Mouse (Mus musculus) midbrain, embryonic 14.5 days (tissue): ENCODE data around the gene Azin2. TPM values are rescaled to one million over a fixed set of nuclear protein-coding genes. Genes with fewer than 3 reads are reported as not detected.
A peak's percentile ranks its signal among the peaks of the same experiment; 100 is the strongest.

Source experiments
- ATAC-seq: fragments of 200-750 bp; cut with Nextera tagmentation; 2 replicates; pipeline ENCODE4 v1.8.0; 2017; ENCODE audit warnings: moderate number of reproducible peaks, moderate library complexity; ENCODE audit not compliant: low FRiP score, low TSS enrichment
- DNase-seq: peaks from one replicate; pipeline ENCODE4 v3.0.0-alpha.2; 2015
- H3K27ac ChIP-seq: fragments of 300-500 bp; sonication (generic); replicated peaks from 2 replicates; pipeline ENCODE4 v1.5.1; 2014; ENCODE audit warnings: mild to moderate bottlenecking, low read depth, low read length, moderate library complexity
- H3K27me3 ChIP-seq: fragments of 300-500 bp; sonication (generic); 2 replicates; pipeline ENCODE4 v1.6.1; 2014; ENCODE audit warnings: low read length, control low read depth, mixed read lengths; ENCODE audit not compliant: control insufficient read depth, insufficient read depth
- H3K36me3 ChIP-seq: fragments of 300-500 bp; sonication (generic); 2 replicates; pipeline ENCODE4 v1.6.1; 2014; ENCODE audit warnings: low read length, control low read depth; ENCODE audit not compliant: control insufficient read depth, insufficient read depth
- H3K4me1 ChIP-seq: fragments of 300-500 bp; sonication (generic); 2 replicates; pipeline ENCODE4 v1.6.1; 2014; ENCODE audit warnings: mild to moderate bottlenecking, antibody characterized with exemption, low read length, control low read depth; ENCODE audit not compliant: control insufficient read depth, insufficient read depth
- H3K4me2 ChIP-seq: fragments of 300-500 bp; sonication (generic); 2 replicates; pipeline ENCODE4 v1.6.1; 2014; ENCODE audit warnings: mild to moderate bottlenecking, low read length, moderate library complexity
- H3K4me3 ChIP-seq: fragments of 300-500 bp; sonication (generic); replicated peaks from 2 replicates; pipeline ENCODE4 v1.5.1; 2014; ENCODE audit warnings: low read depth, low read length
- H3K9ac ChIP-seq: fragments of 300-500 bp; sonication (generic); replicated peaks from 2 replicates; pipeline ENCODE4 v1.6.1; 2014; ENCODE audit warnings: mild to moderate bottlenecking, low read length, moderate library complexity
- H3K9me3 ChIP-seq: fragments of 300-500 bp; sonication (generic); 2 replicates; pipeline ENCODE4 v1.6.1; 2016; ENCODE audit warnings: low read length, control low read depth, mixed read lengths; ENCODE audit not compliant: control insufficient read depth
- WGBS: fragments of 180-500 bp; shearing (Covaris S2); extraction: QIAGEN DNeasy Blood & Tissue Kit; methylation state at CpG from one replicate; pipeline ENCODE4 v1.1.7; 2014; 5-methylcytosine and 5-hydroxymethylcytosine counted together
- polyA plus RNA-seq: library from polyadenylated mRNA; unstranded; fragments of >200 nt; fragmentation: Nextera tagmentation; extraction: Ambion mirVana; gene quantifications from 2 replicates; pipeline ENCODE4 v1.2.1, GENCODE M21; 2014

Azin2 gene
- polyA plus RNA-seq, 1 experiment from 2014 or later, result 18.0 TPM

DNA sequence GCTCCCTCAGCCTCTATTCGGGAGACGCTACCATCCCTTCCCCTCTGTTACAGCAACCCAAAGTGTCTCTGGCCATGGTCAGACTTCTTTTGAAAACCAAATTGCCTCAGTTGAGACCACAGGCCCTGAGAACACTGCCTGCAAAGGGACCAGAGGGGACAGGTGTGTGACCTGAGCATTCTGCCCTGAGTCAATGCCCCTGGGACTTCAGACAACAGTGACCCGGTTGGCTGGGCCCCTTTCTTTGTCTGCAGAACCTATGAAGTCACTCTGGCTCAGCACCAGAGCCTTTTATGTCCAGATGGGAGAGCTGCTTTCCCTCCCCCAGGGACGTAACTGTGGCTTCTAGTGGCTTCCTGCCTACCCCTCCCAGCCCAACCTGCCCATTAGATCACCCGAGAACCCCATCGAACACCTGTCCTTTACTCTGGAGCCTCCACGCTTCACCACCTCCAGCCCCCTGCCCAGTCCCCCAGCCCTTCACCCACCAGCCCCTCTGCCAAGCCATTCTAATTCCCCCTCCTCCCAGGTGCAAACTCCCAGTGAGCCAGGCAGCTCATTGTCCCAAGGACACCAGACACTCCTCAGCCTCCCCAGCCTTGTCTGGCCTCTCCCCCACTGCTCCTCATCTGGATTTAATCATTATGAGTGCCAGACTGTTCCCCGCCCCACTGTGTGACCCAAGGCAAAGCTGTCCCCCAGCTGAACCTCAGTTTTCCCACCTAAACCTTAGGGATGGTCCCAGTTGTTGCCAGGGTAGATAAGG lies 58.0 kb downstream of the Azin2 start:
- peaks cover 15% of the 10 kb centered on the region for H3K4me1 ChIP-seq
- H3K9ac ChIP-seq, result no peak overlapping the region
- no peak for ATAC-seq
- no peak for DNase-seq
- no peak overlapping the region for H3K27ac ChIP-seq
- H3K4me2 ChIP-seq, result no peak overlapping the region
- no peak overlapping the region for H3K4me3 ChIP-seq
- H3K9me3 ChIP-seq, result no peaks in the 10 kb centered on the region
- H3K36me3 ChIP-seq, result peaks cover 26% of the 10 kb centered on the region
- 52% methylated on average over 8 of the region's 8 CpGs for WGBS
- H3K27me3 ChIP-seq, result no peaks in the 10 kb centered on the region

DNA sequence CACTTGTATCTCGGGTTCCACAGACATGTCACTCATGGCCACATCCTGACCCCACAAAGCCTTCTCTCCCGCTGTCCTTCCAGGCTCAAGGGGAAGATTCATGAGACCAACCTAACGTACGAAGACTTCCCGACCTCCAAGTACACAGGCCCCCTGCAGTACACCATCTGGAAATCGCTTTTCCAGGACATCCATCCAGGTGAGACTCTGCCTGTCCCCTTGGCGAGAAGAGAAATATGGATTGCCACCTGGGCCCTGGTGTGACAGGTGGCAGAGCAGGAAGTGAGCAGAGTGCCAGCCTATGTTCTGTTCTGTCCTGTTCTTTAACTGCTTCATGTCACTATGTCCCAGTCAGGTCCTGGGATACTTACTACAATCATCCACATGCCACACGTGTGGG lies 59.9 kb downstream of the Azin2 start:
- H3K4me3 ChIP-seq, result no peak overlapping the region
- peaks cover 30% of the 10 kb centered on the region for H3K4me1 ChIP-seq
- H3K9ac ChIP-seq, result no peak overlapping the region
- no peak for ATAC-seq
- peaks cover 22% of the 10 kb centered on the region for H3K36me3 ChIP-seq
- 93% methylated on average over 8 of the region's 8 CpGs for WGBS
- no peaks in the 10 kb centered on the region for H3K27me3 ChIP-seq
- no peak overlapping the region for H3K27ac ChIP-seq
- H3K9me3 ChIP-seq, result no peaks in the 10 kb centered on the region
- DNase-seq, result no peak
- no peak overlapping the region for H3K4me2 ChIP-seq

DNA sequence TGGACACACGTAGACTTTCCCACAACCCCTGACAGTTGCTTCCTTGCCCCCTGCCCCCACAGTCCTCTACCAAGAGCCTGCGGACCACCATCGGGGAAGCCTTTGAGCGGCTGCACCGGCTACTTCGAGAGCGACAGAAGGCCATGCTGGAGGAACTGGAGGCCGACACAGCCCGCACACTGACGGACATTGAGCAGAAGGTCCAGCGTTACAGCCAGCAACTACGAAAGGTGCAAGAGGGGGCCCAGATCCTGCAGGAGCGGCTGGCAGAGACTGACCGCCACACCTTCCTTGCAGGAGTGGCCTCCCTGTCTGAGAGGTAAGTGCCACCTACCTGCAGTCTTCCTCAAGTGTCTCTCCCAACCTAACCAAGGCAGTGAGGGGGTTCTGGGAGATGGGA lies 61.8 kb downstream of the Azin2 start:
- peak overlapping the region; percentile 97 for H3K27ac ChIP-seq
- H3K4me1 ChIP-seq, result peaks cover 30% of the 10 kb centered on the region
- peaks cover 18% of the 10 kb centered on the region for H3K36me3 ChIP-seq
- 83% methylated on average over 14 of the region's 14 CpGs for WGBS
- no peak overlapping the region for H3K4me2 ChIP-seq
- no peak for ATAC-seq
- H3K4me3 ChIP-seq, result no peak overlapping the region
- no peak overlapping the region for H3K9ac ChIP-seq
- no peak for DNase-seq
- H3K27me3 ChIP-seq, result no peaks in the 10 kb centered on the region
- H3K9me3 ChIP-seq, result no peaks in the 10 kb centered on the region

DNA sequence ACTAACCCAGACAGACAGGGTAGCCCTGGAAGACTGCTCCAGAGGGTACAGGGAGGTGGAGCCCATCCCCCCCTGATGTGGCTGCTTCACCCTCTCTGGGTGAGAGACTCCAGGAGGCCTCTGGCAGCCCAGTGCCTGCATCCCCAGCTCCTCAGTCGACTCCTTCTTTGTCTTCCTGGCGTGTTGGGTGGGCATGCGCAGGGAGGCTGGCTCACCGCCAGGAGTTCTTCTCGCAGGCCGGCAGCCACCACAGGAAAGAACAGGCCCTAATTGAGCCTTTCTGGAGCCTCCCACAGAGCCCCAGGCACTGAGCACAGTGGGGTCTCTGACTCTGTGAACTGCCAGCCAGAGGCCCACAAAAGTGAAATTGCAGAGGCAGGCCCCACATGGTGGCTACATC lies 62.9 kb downstream of the Azin2 start:
- Histone ChIP-seq H3K4me1 (peaks cover 30% of the 10 kb centered on the region), H3K4me2 (0 out of 2 replicates have a peak overlapping the region, but pooled peaks have one; percentile 3), H3K36me3 (peaks cover 18% of the 10 kb centered on the region), H3K9ac (peak overlapping the region; percentile 52), H3K27ac (peak overlapping the region; percentile 97), H3K27me3 (no peaks in the 10 kb centered on the region), H3K9me3 (no peaks in the 10 kb centered on the region), H3K4me3 (no peak overlapping the region)
- DNase-seq (peak; percentile 94), ATAC-seq (peak; percentile 84)
- WGBS, result 0% methylated on average over 6 of the region's 6 CpGs

DNA sequence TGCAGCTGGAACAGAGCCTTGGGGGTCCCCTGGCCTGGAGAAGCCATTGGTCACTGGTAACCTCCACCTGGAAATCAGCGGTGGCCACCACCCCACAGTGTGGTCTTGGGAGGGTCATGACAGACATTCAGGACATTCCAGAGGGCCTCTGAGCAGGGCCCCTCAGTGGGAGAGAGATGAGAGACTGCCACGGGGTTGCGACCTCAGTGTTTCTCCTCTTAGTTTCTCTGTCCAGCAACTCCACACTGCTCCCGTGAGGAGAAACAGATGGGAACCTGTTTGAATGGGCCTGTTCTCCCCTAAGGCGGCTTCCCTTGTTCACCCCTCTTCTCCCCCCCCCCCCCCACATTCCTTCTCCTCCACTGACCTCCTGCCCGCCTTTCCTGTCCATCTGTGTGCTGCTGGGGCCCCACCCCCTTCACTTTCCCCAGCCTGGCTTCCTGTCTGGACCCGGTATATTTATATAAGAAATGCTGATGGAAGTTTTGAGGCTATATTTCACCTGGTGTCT lies 64.3 kb downstream of the Azin2 start:
- H3K36me3 ChIP-seq, result peaks cover 12% of the 10 kb centered on the region
- ATAC-seq (no peak), DNase-seq (no peak)
- H3K27ac ChIP-seq, result peak overlapping the region; percentile 97
- 42% methylated on average over 6 of the region's 7 CpGs for WGBS
- H3K4me3 ChIP-seq, result no peak overlapping the region
- H3K9ac ChIP-seq, result no peak overlapping the region
- H3K4me2 ChIP-seq, result no peak overlapping the region
- H3K27me3 ChIP-seq, result no peaks in the 10 kb centered on the region
- H3K4me1 ChIP-seq, result peaks cover 26% of the 10 kb centered on the region
- H3K9me3 ChIP-seq, result no peaks in the 10 kb centered on the region

DNA sequence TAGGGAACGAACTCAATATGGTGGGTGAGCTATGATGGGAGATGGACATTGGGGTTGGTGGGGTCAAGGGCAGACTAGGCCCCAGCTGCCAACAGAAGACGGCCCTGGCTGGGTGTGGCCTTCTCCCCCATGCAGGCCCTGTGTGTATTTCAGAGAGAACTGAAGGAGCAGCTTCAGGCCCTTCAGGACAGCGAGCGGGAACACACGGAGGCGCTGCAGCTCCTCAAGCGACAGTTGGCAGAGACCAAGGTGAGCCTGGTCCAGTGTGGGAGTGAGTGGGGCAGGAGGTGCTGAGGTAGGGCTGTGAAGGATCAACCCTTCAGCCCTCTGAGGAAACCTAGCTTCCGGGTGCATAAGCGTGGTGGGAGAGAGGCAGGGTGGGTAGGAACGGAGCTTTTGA lies 65.6 kb downstream of the Azin2 start:
- Histone ChIP-seq H3K27ac (no peak overlapping the region), H3K9ac (no peak overlapping the region), H3K27me3 (no peaks in the 10 kb centered on the region), H3K4me2 (no peak overlapping the region), H3K9me3 (no peaks in the 10 kb centered on the region), H3K4me3 (no peak overlapping the region), H3K36me3 (peaks cover 5% of the 10 kb centered on the region; the same call in 1 of the 2 replicates), H3K4me1 (peaks cover 26% of the 10 kb centered on the region)
- WGBS, result 93% methylated on average over 10 of the region's 10 CpGs
- no peak for ATAC-seq
- DNase-seq, result no peak

DNA sequence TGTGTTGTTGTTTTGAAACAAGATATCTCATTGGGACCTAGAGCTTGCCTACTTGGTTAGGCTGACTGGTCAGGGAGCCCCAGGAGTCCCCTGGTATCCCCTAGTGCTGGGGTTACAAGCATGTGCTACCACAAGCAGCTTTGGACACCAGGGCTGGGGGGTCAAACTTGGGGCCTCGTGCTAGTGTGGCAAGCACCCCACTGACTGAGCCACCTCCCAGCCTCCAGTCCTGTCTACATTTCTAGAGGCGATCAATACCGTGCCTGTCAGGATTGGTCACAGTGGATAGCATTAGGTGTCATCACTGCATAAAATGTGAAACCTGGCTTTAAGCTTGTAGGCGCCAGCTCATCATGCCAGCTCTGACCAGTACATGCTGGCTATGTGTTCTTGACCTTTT lies 66.4 kb downstream of the Azin2 start:
- DNase-seq, result no peak
- Histone ChIP-seq H3K9ac (no peak overlapping the region), H3K4me1 (peaks cover 26% of the 10 kb centered on the region), H3K27ac (no peak overlapping the region), H3K9me3 (no peaks in the 10 kb centered on the region), H3K36me3 (peaks cover 3% of the 10 kb centered on the region; the same call in 1 of the 2 replicates), H3K27me3 (no peaks in the 10 kb centered on the region), H3K4me2 (no peak overlapping the region), H3K4me3 (no peak overlapping the region)
- 95% methylated on average over 4 of the region's 4 CpGs for WGBS
- no peak for ATAC-seq

DNA sequence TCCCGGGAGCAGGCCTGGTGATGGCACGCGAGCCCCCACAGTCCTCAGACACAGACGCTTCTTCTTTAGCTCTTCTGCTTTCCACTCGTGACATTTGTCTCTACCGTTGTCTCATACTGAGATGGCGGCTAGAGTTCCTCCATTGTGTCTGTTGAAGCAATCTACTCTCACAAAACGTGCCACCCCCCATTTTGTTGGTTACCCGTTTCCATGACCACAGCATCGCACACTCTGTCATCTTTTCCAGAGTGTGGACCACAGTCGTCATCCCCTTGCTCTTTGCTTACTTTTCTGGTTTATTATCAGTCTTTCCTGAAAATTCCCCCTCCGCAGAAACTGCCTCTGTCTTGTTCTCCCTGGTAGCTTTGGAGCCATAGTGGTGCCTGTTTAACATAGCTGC lies 68.1 kb downstream of the Azin2 start:
- DNase-seq (no peak), ATAC-seq (no peak)
- H3K27ac ChIP-seq, result no peak overlapping the region
- H3K4me3 ChIP-seq, result no peak overlapping the region
- no peaks in the 10 kb centered on the region for H3K36me3 ChIP-seq
- H3K4me2 ChIP-seq, result no peak overlapping the region
- H3K27me3 ChIP-seq, result no peaks in the 10 kb centered on the region
- H3K4me1 ChIP-seq, result peaks cover 14% of the 10 kb centered on the region
- WGBS, result 70% methylated on average over 12 of the region's 12 CpGs
- H3K9me3 ChIP-seq, result no peaks in the 10 kb centered on the region
- no peak overlapping the region for H3K9ac ChIP-seq

DNA sequence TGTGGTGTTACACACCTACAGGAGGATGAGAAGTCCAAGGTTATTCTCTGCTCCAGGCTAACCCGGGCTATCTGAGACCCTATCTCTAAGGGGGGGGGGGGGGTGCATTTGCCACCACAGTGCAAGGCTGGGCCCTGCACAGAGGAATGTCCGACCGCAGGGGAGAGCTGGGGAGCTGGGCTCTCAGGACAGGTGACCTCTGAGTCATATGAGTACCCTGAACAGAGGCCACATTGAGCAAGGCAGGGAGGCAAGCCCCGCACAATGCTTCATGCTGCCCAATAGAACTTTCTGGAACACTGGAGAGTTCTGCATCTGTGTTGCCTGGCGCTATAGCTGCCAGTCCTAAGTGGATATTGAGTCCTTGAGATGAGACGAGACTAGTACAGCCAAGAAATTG lies 70.1 kb downstream of the Azin2 start:
- Histone ChIP-seq H3K4me3 (no peak overlapping the region), H3K9me3 (no peaks in the 10 kb centered on the region), H3K27ac (no peak overlapping the region), H3K36me3 (no peaks in the 10 kb centered on the region), H3K4me2 (no peak overlapping the region), H3K27me3 (no peaks in the 10 kb centered on the region), H3K9ac (no peak overlapping the region), H3K4me1 (peaks cover 13% of the 10 kb centered on the region)
- no peak for DNase-seq
- ATAC-seq, result no peak
- 82% methylated on average over 6 of the region's 6 CpGs for WGBS
